Mouse (Mus musculus) neural tube, embryonic 12.5 days (tissue): Measurements from ENCODE around the gene Fam89a. TPM values are rescaled to one million over a fixed set of nuclear protein-coding genes. Genes with fewer than 3 reads are reported as not detected.

Source experiments
- ATAC-seq: fragments of 200-750 bp; cut with Nextera tagmentation; 2 replicates; pipeline ENCODE4 v1.8.0; 2017; ENCODE audit warnings: low read depth, mild to moderate bottlenecking, moderate TSS enrichment, moderate library complexity; ENCODE audit not compliant: low FRiP score
- H3K27ac ChIP-seq: fragments of 300-500 bp; sonication (generic); 2 replicates; pipeline ENCODE4 v1.5.1; 2016
- H3K27me3 ChIP-seq: fragments of 300-500 bp; sonication (generic); replicated peaks from 2 replicates; pipeline ENCODE4 v1.6.1; 2016; ENCODE audit warnings: mild to moderate bottlenecking
- H3K36me3 ChIP-seq: fragments of 300-500 bp; sonication (generic); 2 replicates; pipeline ENCODE4 v1.6.1; 2016; ENCODE audit warnings: mild to moderate bottlenecking
- H3K4me1 ChIP-seq: fragments of 300-500 bp; sonication (generic); 2 replicates; pipeline ENCODE4 v1.6.1; 2016
- H3K4me2 ChIP-seq: fragments of 300-500 bp; sonication (generic); replicated peaks from 2 replicates; pipeline ENCODE4 v1.6.1; 2016; ENCODE audit warnings: mild to moderate bottlenecking
- H3K4me3 ChIP-seq: fragments of 300-500 bp; sonication (generic); 2 replicates; pipeline ENCODE4 v1.5.1; 2016
- H3K9ac ChIP-seq: fragments of 300-500 bp; sonication (generic); 2 replicates; pipeline ENCODE4 v1.6.1; 2016; ENCODE audit warnings: mild to moderate bottlenecking
- H3K9me3 ChIP-seq: fragments of 300-500 bp; sonication (generic); 2 replicates; pipeline ENCODE4 v1.6.1; 2016; ENCODE audit warnings: mild to moderate bottlenecking
- WGBS: fragments of 180-500 bp; shearing (Covaris S2); methylation state at CpG from one replicate; pipeline ENCODE4 v1.1.7; 2016; 5-methylcytosine and 5-hydroxymethylcytosine counted together
- polyA plus RNA-seq: library from polyadenylated mRNA; unstranded; fragments of >200 nt; fragmentation: Nextera tagmentation; extraction: Ambion mirVana; gene quantifications from 2 replicates; pipeline ENCODE4 v1.2.1, GENCODE M21; 2016

Gene Fam89a
- polyA plus RNA-seq, 1 experiment from 2014 or later, result 11.2 TPM

GRCm38 (mm10) chr8:124703526-124703925, 48.1 kb downstream of the Fam89a start:
- no peak overlapping the region for H3K9ac ChIP-seq
- WGBS, result 80% methylated on average over 4 of the region's 4 CpGs
- ATAC-seq, result no peak
- no peak overlapping the region for H3K4me3 ChIP-seq
- no peak overlapping the region for H3K27ac ChIP-seq
- H3K4me1 ChIP-seq, result no peaks in the 10 kb centered on the region
- H3K27me3 ChIP-seq, result no peaks in the 10 kb centered on the region
- no peak overlapping the region for H3K4me2 ChIP-seq
- no peaks in the 10 kb centered on the region for H3K9me3 ChIP-seq
- peaks cover 47% of the 10 kb centered on the region for H3K36me3 ChIP-seq

GRCm38 (mm10) chr8:124702183-124702582, 49.4 kb downstream of the Fam89a start:
- Histone ChIP-seq H3K27me3 (no peaks in the 10 kb centered on the region), H3K4me1 (no peaks in the 10 kb centered on the region), H3K4me3 (no peak overlapping the region), H3K27ac (no peak overlapping the region), H3K9ac (no peak overlapping the region), H3K36me3 (peaks cover 58% of the 10 kb centered on the region), H3K9me3 (no peaks in the 10 kb centered on the region), H3K4me2 (no peak overlapping the region)
- 84% methylated on average over 3 of the region's 3 CpGs for WGBS
- no peak for ATAC-seq

- WGBS, result 86% methylated on average over 9 of the region's 9 CpGs
- peaks cover 54% of the 10 kb centered on the region for H3K36me3 ChIP-seq
Observed at GRCm38 (mm10) chr8:124701023-124701422, 50.6 kb downstream of the Fam89a start.

GRCm38 (mm10) chr8:124700271-124700670, 51.4 kb downstream of the Fam89a start:
- no peak overlapping the region for H3K4me3 ChIP-seq
- H3K27ac ChIP-seq, result no peak overlapping the region
- H3K4me1 ChIP-seq, result no peaks in the 10 kb centered on the region
- H3K9ac ChIP-seq, result no peak overlapping the region
- H3K36me3 ChIP-seq, result peaks cover 57% of the 10 kb centered on the region
- no peak overlapping the region for H3K4me2 ChIP-seq
- no peaks in the 10 kb centered on the region for H3K27me3 ChIP-seq
- WGBS, result 93% methylated on average over 5 of the region's 5 CpGs
- H3K9me3 ChIP-seq, result no peaks in the 10 kb centered on the region
- no peak for ATAC-seq

More at GRCm38 (mm10) chr8:124701023-124701422, 50.6 kb downstream of the Fam89a start:
- Histone ChIP-seq H3K4me3 (no peak overlapping the region), H3K9me3 (no peaks in the 10 kb centered on the region), H3K4me2 (no peak overlapping the region), H3K27me3 (no peaks in the 10 kb centered on the region), H3K27ac (no peak overlapping the region), H3K9ac (no peak overlapping the region), H3K4me1 (no peaks in the 10 kb centered on the region)
- ATAC-seq, result no peak

- Histone ChIP-seq H3K4me1 (no peaks in the 10 kb centered on the region), H3K4me3 (no peak overlapping the region), H3K27ac (no peak overlapping the region), H3K36me3 (peaks cover 68% of the 10 kb centered on the region), H3K9ac (no peak overlapping the region), H3K9me3 (no peaks in the 10 kb centered on the region), H3K4me2 (no peak overlapping the region), H3K27me3 (no peaks in the 10 kb centered on the region)
- ATAC-seq, result no peak
- 92% methylated on average over 22 of the region's 22 CpGs for WGBS
Observed at GRCm38 (mm10) chr8:124695424-124696100, 56.1 kb downstream of the Fam89a start.

- H3K9ac ChIP-seq, result no peak overlapping the region
- WGBS, result 91% methylated on average over 4 of the region's 4 CpGs
- ATAC-seq, result no peak
- no peak overlapping the region for H3K27ac ChIP-seq
- no peak overlapping the region for H3K4me2 ChIP-seq
- no peaks in the 10 kb centered on the region for H3K4me1 ChIP-seq
- H3K27me3 ChIP-seq, result no peaks in the 10 kb centered on the region
- no peak overlapping the region for H3K4me3 ChIP-seq
- peaks cover 56% of the 10 kb centered on the region for H3K36me3 ChIP-seq
- no peaks in the 10 kb centered on the region for H3K9me3 ChIP-seq
Observed at GRCm38 (mm10) chr8:124691706-124692105, 59.9 kb downstream of the Fam89a start.

Other genes with a start within 250 kb of the Fam89a start
- 40.3 and 41.0 TPM in 2 replicates for gene Cog2, start 231.1 kb downstream of the Fam89a start, polyA plus RNA-seq
- gene Agt, start 182.1 kb downstream of the Fam89a start, polyA plus RNA-seq, result 0.10 and 0.29 TPM in 2 replicates
- 0.17 TPM in 1 of 2 replicates, not detected in the other for gene Capn9, start 175.7 kb downstream of the Fam89a start, polyA plus RNA-seq
- gene 2310022B05Rik, start 88.5 kb downstream of the Fam89a start, polyA plus RNA-seq, result 26.8 and 27.4 TPM in 2 replicates
- gene Ttc13, start 29.8 kb downstream of the Fam89a start, polyA plus RNA-seq, result 62.5 and 64.0 TPM in 2 replicates
- gene Arv1, start 29.7 kb downstream of the Fam89a start, polyA plus RNA-seq, result 33.0 and 35.9 TPM in 2 replicates
- 14.3 and 15.1 TPM in 2 replicates for gene Trim67, start 41.3 kb upstream of the Fam89a start, polyA plus RNA-seq
- 111 and 113 TPM in 2 replicates for gene Gnpat, start 111.2 kb upstream of the Fam89a start, polyA plus RNA-seq
- 40.2 and 42.6 TPM in 2 replicates for gene 2810004N23Rik, start 111.3 kb upstream of the Fam89a start, polyA plus RNA-seq
- 15.4 and 17.3 TPM in 2 replicates for gene Exoc8, start 145.9 kb upstream of the Fam89a start, polyA plus RNA-seq
- gene Sprtn, start 146.1 kb upstream of the Fam89a start, polyA plus RNA-seq, result 12.6 and 15.1 TPM in 2 replicates
- gene Egln1, start 197.5 kb upstream of the Fam89a start, polyA plus RNA-seq, result 17.4 and 18.2 TPM in 2 replicates